Mouse (Mus musculus): ENCODE measurements at regions not wholly inside any gene's neighbourhood (a gene's known extent, or its start where the extent isn't known, plus 50 kb on each side); places are given as distances from the start of the nearest gene placed in this dataset.
A peak's percentile ranks its signal among the peaks of the same experiment; 100 is the strongest.

DNA sequence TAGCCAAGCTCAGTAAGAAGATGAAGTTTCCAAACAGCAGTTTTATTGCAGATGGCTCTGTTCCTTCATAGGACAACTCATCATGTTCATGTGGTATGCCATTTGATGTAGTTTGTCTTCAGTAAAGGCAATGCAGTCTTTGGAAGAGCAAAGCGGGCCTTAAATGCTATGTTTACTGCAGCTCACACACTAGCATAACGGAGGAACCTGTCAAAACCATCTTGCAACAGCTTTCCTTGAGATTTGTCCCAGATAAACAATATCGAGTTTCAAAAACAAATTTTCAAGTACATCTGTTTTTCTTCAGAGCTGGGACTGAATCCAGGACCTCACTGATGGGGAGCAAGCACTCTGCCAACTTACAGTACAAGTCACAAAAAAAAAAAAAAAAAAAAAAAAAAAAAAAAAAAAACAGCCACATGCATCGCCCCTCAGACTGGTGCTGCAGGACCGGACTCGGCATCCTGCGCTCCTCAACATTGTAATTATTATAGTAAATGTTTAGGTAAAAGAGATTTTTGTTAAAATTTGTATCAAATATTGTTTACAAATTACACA is 1023.4 kb upstream of the Lingo2 start:
- peak in 1 of 2 experiments; percentile 6 for DNase-seq

Measured in cerebellum, postnatal 14 days (tissue).